Mouse (Mus musculus): Measurements from ENCODE around the gene Grip2. TPM values are rescaled to one million over a fixed set of nuclear protein-coding genes. Genes with fewer than 3 reads are reported as not detected.
A peak's percentile ranks its signal among the peaks of the same experiment; 100 is the strongest.

Grip2 gene
- polyA plus RNA-seq, 1 experiment, result not detected

DNA sequence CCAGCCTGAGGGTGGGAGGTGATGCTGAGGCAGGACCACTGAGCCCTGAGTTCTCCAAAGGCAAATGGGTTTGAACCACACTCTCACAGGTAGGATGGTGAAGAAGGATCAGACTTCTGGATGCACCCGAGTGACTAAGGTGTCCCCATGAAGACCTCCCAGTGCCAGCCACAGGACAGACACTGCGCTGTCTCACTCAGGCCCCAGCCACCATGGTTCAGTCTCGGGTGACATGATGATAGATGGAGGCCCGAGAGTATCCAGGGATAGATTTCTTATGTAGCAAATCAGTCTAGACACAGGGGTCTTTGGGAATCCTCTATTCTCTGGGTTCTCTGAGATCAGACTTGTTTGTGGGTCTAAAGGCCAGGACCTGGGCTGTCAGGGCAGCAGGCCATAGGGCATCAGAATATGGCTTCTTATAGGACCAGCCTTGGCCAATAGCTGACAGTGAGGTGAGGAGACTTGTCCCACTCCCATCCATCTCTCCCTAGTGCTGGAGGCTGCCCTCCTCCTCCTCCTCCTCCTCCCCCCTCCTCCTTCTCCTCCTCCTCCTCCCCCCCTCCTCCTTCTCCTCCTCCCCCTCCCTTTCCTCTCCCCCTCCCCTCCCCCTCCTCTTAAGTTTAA is 106.3 kb downstream of the Grip2 start:
- H3K4me1 ChIP-seq (ENCODE audit: control insufficient read depth, insufficient read depth, low read length), result peaks cover 18% of the 10 kb centered on the region
- no peak overlapping the region for H3K4me3 ChIP-seq (ENCODE audit: insufficient read depth, low read length)
- no peak overlapping the region for H3K27ac ChIP-seq (ENCODE audit: insufficient read depth, low read length)
- no peak for TF ChIP-seq POLR2A (IDR thresholded peaks at IDR 0.05; ENCODE audit: low read depth, low read length)
- TF ChIP-seq CTCF (IDR thresholded peaks at IDR 0.05; ENCODE audit: borderline replicate concordance, insufficient read depth, low read length), result no peak

DNA sequence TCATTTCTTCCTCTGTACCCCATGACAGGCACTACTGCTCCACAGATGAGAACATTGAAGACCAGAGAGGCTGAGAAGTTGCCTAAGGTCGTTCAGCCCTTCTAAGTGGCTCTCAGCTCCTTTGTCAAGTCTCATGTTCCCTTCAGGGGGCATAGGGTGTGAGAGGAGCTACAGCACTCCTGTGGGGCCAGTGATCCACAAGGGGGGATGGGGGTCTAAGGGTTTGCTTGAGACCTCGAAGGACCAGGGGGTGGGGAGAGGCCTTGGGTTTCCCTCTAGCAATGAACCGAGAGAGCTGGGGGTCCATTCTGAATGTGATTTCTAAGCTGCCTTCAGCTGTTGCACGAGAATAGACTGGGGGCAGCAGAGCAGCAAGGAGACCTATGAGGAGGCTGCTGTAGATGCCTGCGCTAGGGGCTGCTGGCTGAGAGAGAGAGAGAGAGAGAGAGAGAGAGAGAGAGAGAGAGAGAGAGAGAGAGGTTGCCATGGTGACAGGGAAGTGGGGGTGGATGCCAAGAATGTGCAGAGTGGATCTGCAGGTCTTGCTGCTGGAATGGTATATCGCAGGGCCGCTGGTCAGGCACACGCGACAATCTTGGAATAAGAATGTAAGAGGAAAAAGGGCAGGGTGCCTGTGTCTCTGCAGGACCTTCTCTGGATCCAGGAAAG is 107.1 kb downstream of the Grip2 start:
- H3K27ac ChIP-seq (ENCODE audit: insufficient read depth, low read length), result no peak overlapping the region
- H3K4me3 ChIP-seq (ENCODE audit: insufficient read depth, low read length), result no peak overlapping the region
- TF ChIP-seq POLR2A (IDR thresholded peaks at IDR 0.05; ENCODE audit: low read depth, low read length) (no peak), CTCF (IDR thresholded peaks at IDR 0.05; ENCODE audit: borderline replicate concordance, insufficient read depth, low read length) (no peak)
- H3K4me1 ChIP-seq (ENCODE audit: control insufficient read depth, insufficient read depth, low read length), result peaks cover 18% of the 10 kb centered on the region

DNA sequence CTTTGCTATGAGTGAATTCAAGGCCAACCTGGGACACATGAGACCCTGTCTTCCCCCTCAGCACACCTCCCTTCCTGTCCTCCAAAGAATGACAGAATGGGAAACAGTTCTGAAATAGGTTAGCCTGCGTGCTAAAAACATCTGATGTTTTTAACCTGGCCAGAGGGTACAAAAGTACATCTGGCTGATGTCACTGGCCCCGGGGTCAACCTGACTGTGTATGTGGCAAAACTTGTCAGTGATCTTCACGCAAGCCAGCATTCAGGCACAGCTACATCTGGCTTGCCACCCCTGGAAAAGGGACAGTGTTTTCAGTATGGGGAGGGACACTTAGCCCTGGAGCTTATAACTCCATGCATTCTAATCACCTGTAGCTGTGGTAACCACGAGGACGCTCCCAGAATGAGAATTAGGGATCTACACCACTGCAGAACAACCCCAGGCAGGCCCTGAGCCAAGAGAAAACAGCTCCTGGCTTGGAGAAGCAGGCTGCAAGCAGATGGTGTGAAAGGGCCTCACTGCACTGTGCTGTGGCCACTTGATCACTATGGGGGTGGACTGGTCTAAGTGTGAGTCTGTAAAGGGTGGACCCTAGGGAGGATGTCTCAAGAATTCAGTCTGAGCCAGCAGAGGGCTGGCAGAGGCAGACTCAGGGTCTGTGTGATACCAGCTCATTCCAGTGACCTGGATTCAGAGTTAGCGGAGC is 107.9 kb downstream of the Grip2 start:
- Histone ChIP-seq H3K27ac (ENCODE audit: insufficient read depth, low read length) (no peak overlapping the region), H3K4me1 (ENCODE audit: control insufficient read depth, insufficient read depth, low read length) (peaks cover 18% of the 10 kb centered on the region), H3K4me3 (ENCODE audit: insufficient read depth, low read length) (no peak overlapping the region)
- no peak for TF ChIP-seq CTCF (IDR thresholded peaks at IDR 0.05; ENCODE audit: borderline replicate concordance, insufficient read depth, low read length)
- no peak for TF ChIP-seq POLR2A (IDR thresholded peaks at IDR 0.05; ENCODE audit: low read depth, low read length)

DNA sequence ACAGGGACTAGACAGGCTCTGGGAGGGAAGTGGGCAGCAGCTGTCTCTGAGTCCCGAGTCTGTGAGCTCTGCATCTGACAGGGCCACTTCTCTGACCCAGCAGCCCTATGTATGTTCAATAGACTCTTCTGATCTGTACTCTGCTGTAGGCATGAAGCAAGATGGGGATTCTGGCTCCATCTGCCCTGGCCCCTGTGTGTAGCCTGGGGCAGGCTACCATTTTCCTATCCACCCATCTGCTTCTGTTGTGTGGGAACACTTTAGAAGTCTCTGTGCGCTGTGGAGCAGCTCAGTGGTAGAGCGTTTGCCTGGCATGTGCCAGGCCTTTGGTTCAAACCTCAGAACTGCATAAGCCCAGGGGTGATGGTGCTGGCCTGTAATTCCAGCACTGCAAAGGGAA is 108.4 kb downstream of the Grip2 start:
- no peak for TF ChIP-seq CTCF (IDR thresholded peaks at IDR 0.05; ENCODE audit: borderline replicate concordance, insufficient read depth, low read length)
- no peak for TF ChIP-seq POLR2A (IDR thresholded peaks at IDR 0.05; ENCODE audit: low read depth, low read length)
- Histone ChIP-seq H3K27ac (ENCODE audit: insufficient read depth, low read length) (no peak overlapping the region), H3K4me3 (ENCODE audit: insufficient read depth, low read length) (no peak overlapping the region), H3K4me1 (ENCODE audit: control insufficient read depth, insufficient read depth, low read length) (peaks cover 21% of the 10 kb centered on the region)

DNA sequence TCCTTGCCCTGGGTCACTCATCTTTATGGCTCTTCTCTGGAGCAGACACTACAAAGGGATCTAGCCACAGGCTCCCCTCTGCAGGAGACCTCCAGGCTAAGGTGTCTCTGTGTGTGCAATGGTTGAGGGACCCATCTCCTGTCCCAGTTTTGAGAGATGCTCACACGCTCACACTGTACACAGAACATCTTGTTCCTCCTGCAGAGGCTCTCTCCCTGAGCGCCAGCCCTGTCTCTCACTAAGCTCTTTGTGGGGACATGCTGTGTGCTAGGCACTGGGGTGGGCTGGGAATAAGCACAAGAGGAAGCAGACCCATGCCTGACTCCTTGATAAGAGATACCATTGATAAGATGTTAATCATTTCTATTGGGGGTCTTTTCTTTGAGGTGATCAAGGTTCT is 109.0 kb downstream of the Grip2 start:
- TF ChIP-seq CTCF (IDR thresholded peaks at IDR 0.05; ENCODE audit: borderline replicate concordance, insufficient read depth, low read length), result no peak
- TF ChIP-seq POLR2A (IDR thresholded peaks at IDR 0.05; ENCODE audit: low read depth, low read length), result no peak
- H3K4me1 ChIP-seq (ENCODE audit: control insufficient read depth, insufficient read depth, low read length), result peaks cover 26% of the 10 kb centered on the region
- no peak overlapping the region for H3K27ac ChIP-seq (ENCODE audit: insufficient read depth, low read length)
- no peak overlapping the region for H3K4me3 ChIP-seq (ENCODE audit: insufficient read depth, low read length)

DNA sequence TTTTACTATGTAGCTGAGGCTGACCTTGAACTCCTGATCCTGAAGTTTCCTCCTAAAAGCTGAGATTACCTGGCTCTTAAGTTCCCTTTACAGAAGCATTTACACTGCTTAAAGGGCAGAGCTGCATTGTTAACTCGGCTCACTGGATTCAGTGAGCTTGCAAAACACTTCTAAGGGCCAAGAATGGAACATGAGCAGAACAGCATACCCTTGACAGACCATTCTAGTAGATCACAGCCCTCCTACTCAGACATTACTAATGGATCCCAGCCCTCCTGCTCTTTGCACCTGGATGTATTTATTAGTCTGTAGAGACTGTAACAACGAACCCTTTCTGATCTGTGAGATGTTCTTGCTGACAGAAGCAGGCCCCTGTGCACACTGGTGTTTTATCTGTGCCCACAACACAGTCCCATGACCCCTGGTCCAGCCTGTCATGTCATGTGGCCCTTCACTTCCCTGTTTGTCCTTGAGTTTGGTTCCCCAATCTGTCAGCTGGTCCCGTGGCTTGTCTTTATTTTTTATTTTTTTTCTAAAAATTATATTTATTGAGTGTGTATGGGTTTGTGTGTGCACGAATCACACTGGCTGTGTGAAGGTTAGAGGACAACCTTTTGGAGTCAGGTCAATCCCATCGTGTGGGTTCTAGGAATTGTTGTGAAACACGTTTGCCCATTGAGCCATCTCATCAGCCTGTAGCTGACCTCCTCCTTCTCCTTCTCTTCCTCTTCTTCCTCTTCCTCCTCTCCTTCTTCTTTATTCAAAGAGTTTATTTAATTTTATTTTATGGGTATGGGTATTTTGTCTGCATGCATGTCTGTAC is 110.9 kb downstream of the Grip2 start:
- H3K4me3 ChIP-seq (ENCODE audit: insufficient read depth, low read length), result no peak overlapping the region

DNA sequence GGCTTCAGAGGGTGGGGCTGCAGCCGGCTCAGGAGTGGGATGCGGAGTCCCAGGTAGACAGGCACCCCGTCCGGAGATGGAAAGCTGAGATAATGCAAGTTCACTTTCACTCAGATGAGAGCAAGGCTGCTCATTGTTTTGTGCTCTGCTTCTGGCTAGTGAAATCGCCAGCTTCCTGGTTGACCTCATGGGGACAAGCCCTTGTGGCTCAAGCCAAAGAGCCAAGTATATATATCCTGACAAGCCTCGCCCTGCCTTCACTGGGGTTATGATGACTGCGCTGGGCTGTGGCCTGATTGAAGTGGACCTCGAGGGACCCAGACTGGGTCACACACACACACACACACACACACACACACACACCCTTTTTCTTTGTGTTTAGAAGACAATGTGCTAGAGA is 112.0 kb downstream of the Grip2 start:
- TF ChIP-seq CTCF (IDR thresholded peaks at IDR 0.05; ENCODE audit: borderline replicate concordance, insufficient read depth, low read length), result no peak
- no peak for TF ChIP-seq POLR2A (IDR thresholded peaks at IDR 0.05; ENCODE audit: low read depth, low read length)
- peaks cover 33% of the 10 kb centered on the region for H3K4me1 ChIP-seq (ENCODE audit: control insufficient read depth, insufficient read depth, low read length)
- H3K4me3 ChIP-seq (ENCODE audit: insufficient read depth, low read length), result no peak overlapping the region
- H3K27ac ChIP-seq (ENCODE audit: insufficient read depth, low read length), result no peak overlapping the region

More for the DNA sequence above, 110.9 kb downstream of the Grip2 start:
- Histone ChIP-seq H3K27ac (ENCODE audit: insufficient read depth, low read length) (no peak overlapping the region), H3K4me1 (ENCODE audit: control insufficient read depth, insufficient read depth, low read length) (peaks cover 37% of the 10 kb centered on the region)
- no peak for TF ChIP-seq CTCF (IDR thresholded peaks at IDR 0.05; ENCODE audit: borderline replicate concordance, insufficient read depth, low read length)
- TF ChIP-seq POLR2A (IDR thresholded peaks at IDR 0.05; ENCODE audit: low read depth, low read length), result no peak

DNA sequence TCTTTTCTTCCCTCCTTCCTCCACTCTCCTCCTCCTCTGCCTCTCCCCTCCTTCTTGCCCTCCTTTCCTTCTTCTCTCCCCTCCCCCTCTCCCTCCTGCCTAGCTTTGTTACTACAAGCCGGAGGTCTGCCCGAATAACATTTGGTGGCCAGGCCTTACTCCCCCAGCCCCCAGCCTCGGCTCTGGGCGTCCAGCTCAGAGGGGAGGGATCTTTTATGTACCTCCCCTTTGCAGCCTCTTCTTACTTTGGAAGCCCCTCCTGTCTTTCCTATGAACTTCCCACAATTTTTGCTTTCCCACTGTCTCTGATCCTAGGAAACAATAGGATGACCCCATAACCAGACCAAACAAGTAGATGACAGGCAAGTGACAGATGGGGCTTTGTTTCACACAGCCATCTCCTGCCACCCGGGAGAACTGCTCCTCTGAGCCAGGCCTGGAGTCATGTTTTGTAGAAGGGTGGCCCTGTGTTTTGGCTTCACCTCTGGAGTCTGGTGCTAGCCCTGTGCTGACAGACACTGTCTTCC is 113.6 kb downstream of the Grip2 start:
- no peak overlapping the region for H3K4me3 ChIP-seq (ENCODE audit: insufficient read depth, low read length)
- TF ChIP-seq CTCF (IDR thresholded peaks at IDR 0.05; ENCODE audit: borderline replicate concordance, insufficient read depth, low read length) (no peak), POLR2A (IDR thresholded peaks at IDR 0.05; ENCODE audit: low read depth, low read length) (no peak)
- peak overlapping the region; percentile 42 for H3K27ac ChIP-seq (ENCODE audit: insufficient read depth, low read length)
- H3K4me1 ChIP-seq (ENCODE audit: control insufficient read depth, insufficient read depth, low read length), result peaks cover 19% of the 10 kb centered on the region

DNA sequence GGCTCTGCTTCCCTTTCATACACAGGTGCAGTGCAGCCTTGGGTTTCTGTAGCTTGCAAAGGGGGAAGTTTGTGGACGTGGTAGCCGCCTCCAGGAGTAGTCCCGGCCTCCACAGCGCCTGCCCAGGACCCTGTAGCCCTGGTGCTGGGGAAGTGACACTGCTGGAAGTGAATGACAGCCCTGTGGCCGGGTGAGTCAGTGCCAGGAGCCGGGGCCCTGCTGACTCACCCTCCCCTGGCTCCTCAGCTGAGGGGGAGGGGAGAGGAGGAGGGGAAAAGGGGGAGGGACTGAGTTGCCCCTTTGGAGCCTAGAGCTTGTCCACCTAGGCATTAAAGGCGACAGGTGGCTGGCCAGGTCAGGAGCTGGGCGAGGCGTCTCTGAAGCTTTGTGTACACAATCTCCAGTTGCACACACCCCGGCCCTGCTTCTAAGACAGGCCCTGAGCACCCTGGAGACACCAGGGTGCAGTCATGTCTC is 114.2 kb downstream of the Grip2 start:
- H3K27ac ChIP-seq (ENCODE audit: insufficient read depth, low read length), result peak overlapping the region; percentile 74
- peaks cover 19% of the 10 kb centered on the region for H3K4me1 ChIP-seq (ENCODE audit: control insufficient read depth, insufficient read depth, low read length)
- no peak overlapping the region for H3K4me3 ChIP-seq (ENCODE audit: insufficient read depth, low read length)
- no peak for TF ChIP-seq CTCF (IDR thresholded peaks at IDR 0.05; ENCODE audit: borderline replicate concordance, insufficient read depth, low read length)
- TF ChIP-seq POLR2A (IDR thresholded peaks at IDR 0.05; ENCODE audit: low read depth, low read length), result no peak
